In the genomic region with DNA sequence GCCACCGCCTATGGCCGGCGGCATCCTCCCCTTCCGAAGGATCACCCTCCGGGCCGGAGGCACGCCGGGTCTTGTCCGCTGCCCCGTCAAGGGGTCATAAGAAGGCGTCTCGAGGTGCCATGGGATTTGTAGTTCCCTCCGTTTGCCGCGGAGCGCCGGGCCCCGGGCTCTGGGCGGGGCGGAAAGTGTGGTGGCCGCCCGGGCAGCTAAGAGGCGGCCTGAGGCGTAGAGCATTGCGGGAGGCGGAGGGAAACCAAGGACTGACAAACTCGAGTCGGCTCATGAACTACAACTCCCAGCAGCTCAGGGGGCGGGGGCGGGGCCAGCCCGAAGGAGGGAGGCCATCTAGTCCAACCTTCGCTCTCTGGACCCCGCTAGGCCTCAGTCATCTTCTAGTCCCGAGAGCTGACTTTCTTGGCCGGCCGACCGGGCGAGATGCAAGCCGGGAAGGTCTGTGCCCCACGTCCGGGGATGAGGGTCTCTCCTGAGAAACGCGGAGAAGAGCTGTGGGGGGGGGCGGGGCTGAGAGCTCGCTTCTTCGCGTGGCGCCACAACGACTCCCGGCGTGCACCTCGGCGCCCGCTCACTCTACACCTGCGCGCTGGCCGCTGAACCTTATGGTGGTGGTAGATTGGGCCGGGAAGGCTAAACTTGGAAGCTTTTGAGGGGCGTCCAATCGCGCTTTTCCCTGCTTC, we compare ENCODE assay signal across 8 mouse cellular contexts. TPM values are rescaled to one million over a fixed set of nuclear protein-coding genes. Genes with fewer than 3 reads are reported as not detected.
DNase-seq lines count a peak whose midpoint lies in the region; ATAC-seq lines count a peak whose summit lies in the region.

Gene Pomt2 (minus strand): TSS at position 574 of the 695 bp plus-strand sequence.

- peaks cover 21% of the 10 kb centered on the region for H3K4me1 ChIP-seq in hindbrain, embryonic 15.5 days (replicated peaks)

- peak within 1 kb of the TSS; percentile 71 for H3K4me2 ChIP-seq in hindbrain, embryonic 15.5 days

- H3K27me3 ChIP-seq in hindbrain, embryonic 15.5 days: no peaks in the 10 kb centered on the region

- H3K9me3 ChIP-seq in hindbrain, embryonic 15.5 days: no peaks in the 10 kb centered on the region

- H3K9ac ChIP-seq in hindbrain, embryonic 15.5 days: peak within 1 kb of the TSS; percentile 82

- peak within 1 kb of the TSS; percentile 99 for H3K27ac ChIP-seq in hindbrain, embryonic 15.5 days (replicated peaks)

- peak; percentile 91 for DNase-seq in T-cell, adult 2 months (ENCODE audit: low spot score)
- DNase-seq in cerebellum, postnatal 36 days: peak; percentile 88 to 92
- DNase-seq in frontal cortex, postnatal 36 days (ENCODE audit: low spot score in 2 of 2): peak; percentile 92 to 95
- DNase-seq in left cerebral cortex, adult 11 months (ENCODE audit: low spot score): peak; percentile 89
- DNase-seq in lung, postnatal 4 days: peak; percentile 94 to 99
- peak; percentile 90 for DNase-seq in retina, postnatal 7 days (ENCODE audit: low read depth, low spot score)
- DNase-seq in urinary bladder, adult 2 months (ENCODE audit: low spot score): peak; percentile 83

- WGBS in hindbrain, embryonic 15.5 days: under 1% methylated on average over 59 of the region's 61 CpGs

- ATAC-seq in hindbrain, embryonic 15.5 days (ENCODE audit: low FRiP score, low read depth): peak; percentile 97

- H3K4me3 ChIP-seq in hindbrain, embryonic 15.5 days: peak within 1 kb of the TSS; percentile 80

- H3K36me3 ChIP-seq in hindbrain, embryonic 15.5 days: no peaks in the 10 kb centered on the region

RNA-seq across cellular contexts. Expression of gene Pomt2, which starts in this region (rescaled TPM):
- polyA plus RNA-seq in hindbrain, embryonic 15.5 days (2015; fragmentation: Nextera tagmentation; extraction: Ambion mirVana): 14.7 and 14.8 TPM in 2 replicates
- 13.6 and 13.9 TPM in 2 replicates for polyA plus RNA-seq in urinary bladder, adult 2 months (2012; rRNA removed)

Comparison
In these comparisons a context has a peak if more than half of its experiments do, and no peak if none do; other contexts are left out.
1. Peak in every context shown above with its lines: DNase-seq, ATAC-seq, H3K4me3 ChIP-seq and H3K27ac ChIP-seq.